Comparison of ENCODE assay signal across 8 mouse cellular contexts in the genomic region with DNA sequence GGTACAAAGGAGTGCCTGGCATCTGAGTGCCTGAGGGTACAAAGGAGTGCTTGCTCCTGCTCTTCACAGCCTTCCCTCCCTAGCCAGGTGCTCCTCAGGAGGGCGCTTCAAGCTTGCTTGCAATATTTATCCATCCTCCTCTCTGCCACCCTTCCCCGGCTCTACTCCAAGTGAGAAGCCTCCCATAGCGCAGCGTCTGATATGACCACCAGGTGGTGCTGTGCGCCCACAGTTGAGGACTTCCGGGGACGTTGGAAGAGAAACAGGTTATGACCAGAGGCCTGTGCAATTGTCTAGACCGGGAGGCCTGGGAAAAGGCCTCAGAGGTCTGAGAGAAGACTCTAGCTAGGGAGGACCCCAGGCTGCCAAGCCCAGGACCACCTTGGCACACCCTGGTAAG. TPM values are rescaled to one million over a fixed set of nuclear protein-coding genes. Genes with fewer than 3 reads are reported as not detected.
DNase-seq lines count a peak whose midpoint lies in the region; ATAC-seq and TF ChIP-seq lines count a peak whose summit lies in the region.

No protein-coding gene starts in this region.

- no peak for TF ChIP-seq EP300 in lung, postnatal 0 days (IDR thresholded peaks at IDR 0.05)

- H3K27me3 ChIP-seq in hindbrain, embryonic 12.5 days = peaks cover 11% of the 10 kb centered on the region; the same call in 1 of the 2 replicates
- H3K27me3 ChIP-seq in lung, postnatal 0 days (replicated peaks; ENCODE audit: insufficient read depth, low read length) = no peaks in the 10 kb centered on the region
- H3K27me3 ChIP-seq in thymus, adult 2 months (ENCODE audit: control insufficient read depth, insufficient read depth, low read length) = no peaks in the 10 kb centered on the region; the same call in 1 of the 2 replicates

- no peaks in the 10 kb centered on the region; the same call in 1 of the 2 replicates for H3K36me3 ChIP-seq in hindbrain, embryonic 12.5 days
- H3K36me3 ChIP-seq in lung, postnatal 0 days (ENCODE audit: insufficient read depth, low read length) = no peaks in the 10 kb centered on the region
- no peaks in the 10 kb centered on the region for H3K36me3 ChIP-seq in thymus, adult 2 months (ENCODE audit: control insufficient read depth, insufficient read depth, low read length)

- peaks cover 30% of the 10 kb centered on the region for H3K4me1 ChIP-seq in hindbrain, embryonic 12.5 days
- no peaks in the 10 kb centered on the region for H3K4me1 ChIP-seq in lung, postnatal 0 days (ENCODE audit: insufficient read depth, low read depth, low read length)
- H3K4me1 ChIP-seq in thymus, adult 2 months (replicated peaks; ENCODE audit: control insufficient read depth, insufficient read depth, low read length) = 0 out of 2 replicates have a peak, but pooled peaks cover 2% of the 10 kb centered on the region

- peak; percentile 99 for TF ChIP-seq CTCF in lung, postnatal 0 days (IDR thresholded peaks at IDR 0.05)
- TF ChIP-seq CTCF in thymus, adult 2 months (IDR thresholded peaks at IDR 0.05; ENCODE audit: borderline replicate concordance, control insufficient read depth, extremely low read depth, insufficient read depth, low read length, poor library complexity) = peak; percentile 93; the same call in 1 of the 2 replicates

- H3K9ac ChIP-seq in hindbrain, embryonic 12.5 days = 0 out of 2 replicates have a peak overlapping the region, but pooled peaks have one; percentile 19
- no peak overlapping the region for H3K9ac ChIP-seq in lung, postnatal 0 days (replicated peaks; ENCODE audit: low read depth)

- H3K27ac ChIP-seq in hindbrain, embryonic 12.5 days = peak overlapping the region; percentile 67; the same call in 1 of the 2 replicates
- H3K27ac ChIP-seq in lung, postnatal 0 days (ENCODE audit: low read length) = no peak overlapping the region
- H3K27ac ChIP-seq in thymus, adult 2 months (ENCODE audit: control insufficient read depth, insufficient read depth, low read length) = no peak overlapping the region

- H3K4me2 ChIP-seq in hindbrain, embryonic 12.5 days (replicated peaks) = 0 out of 2 replicates have a peak overlapping the region, but pooled peaks have one; percentile 19
- H3K4me2 ChIP-seq in lung, postnatal 0 days (replicated peaks; ENCODE audit: low read depth, low read length) = no peak overlapping the region

- no peak overlapping the region for H3K4me3 ChIP-seq in hindbrain, embryonic 12.5 days
- no peak overlapping the region for H3K4me3 ChIP-seq in lung, postnatal 0 days (ENCODE audit: low read depth, low read length)
- no peak overlapping the region for H3K4me3 ChIP-seq in thymus, adult 2 months (ENCODE audit: control insufficient read depth, insufficient read depth, low read length)

- no peak for TF ChIP-seq POLR2A in thymus, adult 2 months (IDR thresholded peaks at IDR 0.05; ENCODE audit: control insufficient read depth, extremely low read depth, insufficient read depth, low read length, poor library complexity)

- DNase-seq in MN1 (ENCODE audit: low spot score) = peak; percentile 99
- DNase-seq in cerebellum, adult 9-10 months = peak; percentile 97
- DNase-seq in frontal cortex, adult 2 months (ENCODE audit: extremely low spot score in 1 of 2, low spot score in 1 of 2) = peak; percentile 87 to 99
- DNase-seq in layer of hippocampus, adult 9-11 months = peak; percentile 91
- peak; percentile 94 for DNase-seq in lung, postnatal 0 days (ENCODE audit: low spot score)
- DNase-seq in ovary, postnatal 10 days (ENCODE audit: low spot score) = peak; percentile 91
- DNase-seq in thymus, adult 2 months = peak; percentile 90

- no peaks in the 10 kb centered on the region for H3K9me3 ChIP-seq in hindbrain, embryonic 12.5 days (replicated peaks)
- no peaks in the 10 kb centered on the region for H3K9me3 ChIP-seq in lung, postnatal 0 days (ENCODE audit: low read length)

- 0% methylated on average over 8 of the region's 8 CpGs for WGBS in hindbrain, embryonic 12.5 days
- under 1% methylated on average over 8 of the region's 8 CpGs for WGBS in lung, postnatal 0 days
- WGBS in thymus, adult 2 months = 1% methylated on average over 8 of the region's 8 CpGs

- peak; percentile 92 for ATAC-seq in hindbrain, embryonic 12.5 days (ENCODE audit: low FRiP score)
- peak; percentile 93 for ATAC-seq in lung, postnatal 0 days

RNA-seq across cellular contexts. Expression of a gene that starts 6.7 kb away (rescaled TPM):
- 644 and 776 TPM in 2 replicates for polyA plus RNA-seq in frontal cortex, adult 2 months (2012; rRNA removed)
- 7.9 TPM in 2 replicates for polyA plus RNA-seq in hindbrain, embryonic 12.5 days (2016; fragmentation: Nextera tagmentation; extraction: Ambion mirVana)
- 10.9 and 12.7 TPM in 2 replicates for polyA plus RNA-seq in lung, postnatal 0 days (2015; fragmentation: Nextera tagmentation; extraction: Ambion mirVana)
- 2.2 and 2.7 TPM in 2 replicates for polyA plus RNA-seq in thymus, adult 2 months (2012; rRNA removed)

RNA-seq across cellular contexts. Expression of a gene that starts 12.9 kb away (rescaled TPM):
- 23.9 and 24.7 TPM in 2 replicates for polyA plus RNA-seq in frontal cortex, adult 2 months (2012; rRNA removed)
- 16.1 and 22.3 TPM in 2 replicates for polyA plus RNA-seq in hindbrain, embryonic 12.5 days (2016; fragmentation: Nextera tagmentation; extraction: Ambion mirVana)
- 12.3 and 13.1 TPM in 2 replicates for polyA plus RNA-seq in lung, postnatal 0 days (2015; fragmentation: Nextera tagmentation; extraction: Ambion mirVana)
- polyA plus RNA-seq in thymus, adult 2 months (2012; rRNA removed) = 16.6 and 16.9 TPM in 2 replicates

RNA-seq across cellular contexts. Expression of a gene that starts 51.1 kb away (rescaled TPM):
- polyA plus RNA-seq in frontal cortex, adult 2 months (2012; rRNA removed) = 19.2 and 19.9 TPM in 2 replicates
- polyA plus RNA-seq in hindbrain, embryonic 12.5 days (2016; fragmentation: Nextera tagmentation; extraction: Ambion mirVana) = 0.69 and 1.2 TPM in 2 replicates
- polyA plus RNA-seq in lung, postnatal 0 days (2015; fragmentation: Nextera tagmentation; extraction: Ambion mirVana) = 0.05 TPM in 1 of 2 replicates, not detected in the other
- polyA plus RNA-seq in thymus, adult 2 months (2012; rRNA removed) = not detected in 2 replicates

Comparison
In these comparisons a context has a peak if more than half of its experiments do, and no peak if none do; other contexts are left out.
1. RNA of a gene that starts 6.7 kb away (polyA plus RNA-seq): 644 to 776 TPM in frontal cortex, adult 2 months; 10.9 to 12.7 TPM in lung, postnatal 0 days, 7.9 TPM in hindbrain, embryonic 12.5 days and 2.2 to 2.7 TPM in thymus, adult 2 months; every median in the first group is over 10 times any median in the second.
2. Peak in every context shown above with its lines, with median percentiles within 50 percentile points of each other: DNase-seq.